Mouse (Mus musculus): ENCODE measurements around the gene Epha4.

DNA sequence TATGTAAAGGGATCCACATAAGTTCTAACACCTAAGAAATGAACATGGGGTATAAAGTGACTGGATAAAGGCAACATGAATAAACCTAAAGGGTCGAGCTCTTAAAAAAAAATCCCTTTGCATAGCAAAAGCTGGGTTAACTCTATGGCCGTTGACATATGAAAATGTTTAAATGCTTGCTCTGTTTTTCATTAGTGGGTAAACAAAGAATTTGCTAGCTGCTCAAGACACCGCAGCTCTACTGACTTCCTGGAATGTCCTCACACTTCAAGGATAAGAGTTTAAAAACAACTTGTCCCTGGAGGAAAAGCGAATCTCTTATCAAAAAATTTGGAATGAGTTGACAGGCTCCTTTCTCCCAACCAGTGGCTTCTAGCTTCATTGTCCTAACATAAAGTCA lies 126.3 kb downstream of the Epha4 start:
- TF ChIP-seq CTCF (conservative IDR thresholded peaks at IDR 0.05; ENCODE audit: insufficient read depth, insufficient read length, low read depth, low read length) (no peak), POLR2A (IDR thresholded peaks at IDR 0.05; ENCODE audit: low read depth, low read length) (no peak)
